Mouse (Mus musculus) C2C12 (cell line): ENCODE data around the gene Nkd2. TPM values are rescaled to one million over a fixed set of nuclear protein-coding genes. Genes with fewer than 3 reads are reported as not detected.

ENCODE experiments used
- H3K27me3 ChIP-seq: one replicate; pipeline ENCODE4 v1.6.1; 2011; ENCODE audit not compliant: control insufficient read depth, insufficient read depth, insufficient read length
- H3K36me3 ChIP-seq: one replicate; pipeline ENCODE4 v1.6.1; 2011; ENCODE audit not compliant: control insufficient read depth, insufficient read depth
- H3K4me3 ChIP-seq: one replicate; pipeline ENCODE4 v1.5.1; 2011; ENCODE audit warnings: mild to moderate bottlenecking, control low read depth; ENCODE audit not compliant: poor library complexity, insufficient read depth, severe bottlenecking
- H3K79me2 ChIP-seq: one replicate; pipeline ENCODE4 v1.6.1; 2011; ENCODE audit not compliant: control insufficient read depth, insufficient read depth
- H3K79me3 ChIP-seq: one replicate; pipeline ENCODE4 v1.6.1; 2011; ENCODE audit warnings: low read depth, control low read depth
- H3ac ChIP-seq: one replicate; pipeline ENCODE3; 2011; ENCODE audit warnings: low read depth; ENCODE audit not compliant: control insufficient read depth, insufficient read length
- CEBPB ChIP-seq: IDR thresholded peaks from one replicate; pipeline ENCODE4 v1.6.1; 2011; ENCODE audit warnings: low read depth, mild to moderate bottlenecking, control low read depth, moderate library complexity
- CTCF ChIP-seq: IDR thresholded peaks from one replicate; pipeline ENCODE4 v1.5.1; 2011; ENCODE audit not compliant: control insufficient read depth, insufficient read depth, insufficient read length
- FOSL1 ChIP-seq: IDR thresholded peaks from one replicate; pipeline ENCODE4 v1.8.0; 2011; ENCODE audit warnings: mild to moderate bottlenecking, low read length; ENCODE audit not compliant: poor library complexity, insufficient read depth, severe bottlenecking
- MAX ChIP-seq: IDR thresholded peaks from one replicate; pipeline ENCODE4 v1.6.1; 2011; ENCODE audit warnings: mild to moderate bottlenecking, control low read depth
- MYOD1 ChIP-seq: IDR thresholded peaks from one replicate; pipeline ENCODE4 v1.6.1; 2011; ENCODE audit warnings: low read depth; ENCODE audit not compliant: control insufficient read depth, insufficient read length
- MYOG ChIP-seq: IDR thresholded peaks from one replicate; pipeline ENCODE4 v1.6.1; 2011; ENCODE audit not compliant: control insufficient read depth, insufficient read length; ENCODE audit errors: extremely low read depth
- USF1 ChIP-seq: IDR thresholded peaks from one replicate; pipeline ENCODE4 v1.6.1; 2011; ENCODE audit warnings: low read depth, mild to moderate bottlenecking, control low read depth, moderate library complexity
- polyA plus RNA-seq: library from polyadenylated mRNA; unstranded; fragments of >200 nt; fragmentation: generic; extraction: Trizol; gene quantifications from one replicate; pipeline ENCODE4 v1.2.1, GENCODE M21; 2012; ENCODE audit warnings: missing spikeins

The Nkd2 gene
- polyA plus RNA-seq, 1 experiment: 0.04 TPM

GRCm38 (mm10) chr13:73771131-73771530, 76.3 kb downstream of the Nkd2 start:
- no peak overlapping the region for H3ac ChIP-seq
- H3K79me3 ChIP-seq: peaks cover 74% of the 10 kb centered on the region
- peaks cover 100% of the 10 kb centered on the region for H3K79me2 ChIP-seq
- no peak overlapping the region for H3K4me3 ChIP-seq
- no peaks in the 10 kb centered on the region for H3K36me3 ChIP-seq
- no peak for TF ChIP-seq MYOD1
- TF ChIP-seq FOSL1: no peak
- no peak for TF ChIP-seq CEBPB
- H3K27me3 ChIP-seq: no peaks in the 10 kb centered on the region

GRCm38 (mm10) chr13:73769916-73770682, 77.3 kb downstream of the Nkd2 start:
- Histone ChIP-seq H3K36me3 (no peaks in the 10 kb centered on the region), H3ac (no peak overlapping the region), H3K79me2 (peaks cover 100% of the 10 kb centered on the region), H3K4me3 (no peak overlapping the region), H3K79me3 (peaks cover 82% of the 10 kb centered on the region), H3K27me3 (no peaks in the 10 kb centered on the region)
- TF ChIP-seq MYOD1 (no peak), USF1 (no peak), MYOG (no peak), CEBPB (no peak), FOSL1 (no peak), MAX (no peak), CTCF (no peak)

Other genes with a start within 250 kb of the Nkd2 start
- 131 TPM for gene Clptm1l, start 243.6 kb downstream of the Nkd2 start, polyA plus RNA-seq
- 0.46 TPM for gene Tert, start 220.7 kb downstream of the Nkd2 start, polyA plus RNA-seq
- not detected for gene Slc6a18, start 169.6 kb downstream of the Nkd2 start, polyA plus RNA-seq
- not detected for gene Slc6a19, start 142.8 kb downstream of the Nkd2 start, polyA plus RNA-seq
- gene Slc12a7, start 114.5 kb downstream of the Nkd2 start, polyA plus RNA-seq: 28.7 TPM
- gene Trip13, start 90.2 kb upstream of the Nkd2 start, polyA plus RNA-seq: 17.5 TPM
- gene Brd9, start 90.2 kb upstream of the Nkd2 start, polyA plus RNA-seq: 22.7 TPM
- gene Zdhhc11, start 116.2 kb upstream of the Nkd2 start, polyA plus RNA-seq: not detected
- 0.02 TPM for gene Tppp, start 161.8 kb upstream of the Nkd2 start, polyA plus RNA-seq
- 2.2 TPM for gene Cep72, start 214.7 kb upstream of the Nkd2 start, polyA plus RNA-seq